Mouse (Mus musculus) embryonic facial prominence, embryonic 12.5 days (tissue): Measurements from ENCODE around the gene Fkrp. TPM values are rescaled to one million over a fixed set of nuclear protein-coding genes. Genes with fewer than 3 reads are reported as not detected.

Experiments used
- ATAC-seq: fragments of 200-750 bp; cut with Nextera tagmentation; 2 replicates; pipeline ENCODE4 v1.8.0; 2017; ENCODE audit not compliant: insufficient number of reproducible peaks, insufficient read depth, low FRiP score, low TSS enrichment
- H3K27ac ChIP-seq: fragments of 300-500 bp; sonication (generic); 2 replicates; pipeline ENCODE4 v1.5.1; 2016; ENCODE audit warnings: mild to moderate bottlenecking
- H3K27me3 ChIP-seq: fragments of 300-500 bp; sonication (generic); 2 replicates; pipeline ENCODE4 v1.6.1; 2016; ENCODE audit warnings: mild to moderate bottlenecking, moderate library complexity
- H3K36me3 ChIP-seq: fragments of 300-500 bp; sonication (generic); 2 replicates; pipeline ENCODE4 v1.6.1; 2016; ENCODE audit warnings: mild to moderate bottlenecking
- H3K4me1 ChIP-seq: fragments of 300-500 bp; sonication (generic); 2 replicates; pipeline ENCODE4 v1.6.1; 2016
- H3K4me2 ChIP-seq: fragments of 300-500 bp; sonication (generic); replicated peaks from 2 replicates; pipeline ENCODE4 v1.6.1; 2016; ENCODE audit warnings: mild to moderate bottlenecking, moderate library complexity
- H3K4me3 ChIP-seq: fragments of 300-500 bp; sonication (generic); 2 replicates; pipeline ENCODE4 v1.5.1; 2016; ENCODE audit warnings: mild to moderate bottlenecking
- H3K9ac ChIP-seq: fragments of 300-500 bp; sonication (generic); 2 replicates; pipeline ENCODE4 v1.6.1; 2016; ENCODE audit warnings: mild to moderate bottlenecking, moderate library complexity
- H3K9me3 ChIP-seq: fragments of 300-500 bp; sonication (generic); 2 replicates; pipeline ENCODE4 v1.6.1; 2016; ENCODE audit warnings: mild to moderate bottlenecking, moderate library complexity
- WGBS: fragments of 180-500 bp; shearing (Covaris S2); methylation state at CpG from one replicate; pipeline ENCODE4 v1.1.7; 2016; 5-methylcytosine and 5-hydroxymethylcytosine counted together
- polyA plus RNA-seq: library from polyadenylated mRNA; unstranded; fragments of >200 nt; fragmentation: Nextera tagmentation; extraction: Ambion mirVana; gene quantifications from 2 replicates; pipeline ENCODE4 v1.2.1, GENCODE M21; 2016

Fkrp gene
- polyA plus RNA-seq, 1 experiment from 2014 or later = 31.4 TPM

DNA sequence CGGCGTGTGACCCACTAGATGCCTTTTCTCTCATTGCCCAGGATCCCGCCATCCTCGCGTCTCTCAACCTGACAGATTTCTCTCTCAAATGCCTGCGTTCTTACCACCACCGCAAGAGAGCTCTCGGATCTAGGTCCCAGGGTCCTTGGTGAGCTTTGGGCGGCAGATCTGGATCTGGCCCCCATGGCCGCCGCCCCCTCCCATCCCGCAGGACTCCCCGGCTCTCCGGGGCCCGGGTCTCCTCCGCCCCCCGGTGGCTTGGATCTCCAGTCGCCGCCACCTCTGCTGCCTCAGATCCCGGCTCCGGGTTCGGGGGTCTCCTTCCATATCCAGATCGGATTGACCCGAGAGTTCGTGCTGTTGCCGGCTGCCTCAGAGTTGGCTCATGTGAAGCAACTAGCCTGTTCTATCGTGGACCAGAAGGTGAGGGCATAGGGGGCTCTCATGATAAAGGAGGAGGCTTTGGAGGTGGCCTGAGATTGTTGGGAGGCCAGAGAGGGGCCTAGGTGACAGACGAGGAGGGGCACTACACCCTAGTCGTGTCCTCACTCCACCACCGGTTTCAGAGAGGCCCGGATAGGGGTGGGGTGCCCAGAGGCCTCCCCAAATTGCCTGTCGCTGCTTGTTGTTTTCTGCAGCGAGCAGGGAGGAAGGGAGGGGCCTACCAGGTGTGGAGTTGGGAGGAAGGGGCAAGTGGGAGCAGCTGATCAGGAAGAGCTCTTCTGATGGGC is 27.1 kb upstream of the Fkrp start:
- H3K36me3 ChIP-seq = peaks cover 29% of the 10 kb centered on the region
- ATAC-seq = no peak
- peak overlapping the region; percentile 89 for H3K27ac ChIP-seq
- no peaks in the 10 kb centered on the region for H3K27me3 ChIP-seq
- peak overlapping the region; percentile 81 for H3K9ac ChIP-seq
- H3K9me3 ChIP-seq = no peaks in the 10 kb centered on the region
- H3K4me2 ChIP-seq = peak overlapping the region; percentile 98
- 1% methylated on average over 33 of the region's 33 CpGs for WGBS
- peak overlapping the region; percentile 63 for H3K4me3 ChIP-seq
- peaks cover 23% of the 10 kb centered on the region for H3K4me1 ChIP-seq

DNA sequence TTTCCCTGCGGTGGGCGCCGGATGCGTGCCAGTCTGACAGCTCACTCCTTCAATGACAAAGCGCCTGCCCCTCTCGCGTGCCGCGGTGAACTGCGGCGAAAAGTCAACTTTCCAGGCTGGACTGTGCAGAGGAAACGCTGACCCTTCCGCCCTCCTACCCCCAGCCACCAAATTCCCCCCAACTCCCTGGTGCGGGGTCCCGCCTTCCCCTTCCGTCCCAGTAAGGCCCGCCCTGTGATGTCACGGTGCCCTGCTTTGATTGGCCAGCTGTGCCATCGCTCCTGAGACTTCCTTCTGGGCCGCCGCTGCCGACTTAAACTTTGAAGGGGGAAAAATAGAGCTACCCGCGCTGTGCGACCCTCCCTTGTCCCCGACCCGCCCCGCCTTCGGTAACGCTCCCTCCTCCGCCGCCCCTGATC is 26.1 kb upstream of the Fkrp start, which contains the start of gene Prkd2:
Prkd2 (plus strand) TSS at position 258 of the 419 bp plus-strand sequence.
- peak within 1 kb of the TSS; percentile 98 for H3K4me2 ChIP-seq
- H3K27me3 ChIP-seq = no peaks in the 10 kb centered on the region
- H3K27ac ChIP-seq = peak within 1 kb of the TSS; percentile 89
- H3K9ac ChIP-seq = peak within 1 kb of the TSS; percentile 81
- H3K4me1 ChIP-seq = peaks cover 23% of the 10 kb centered on the region
- peak; percentile 69 for ATAC-seq
- WGBS = under 1% methylated on average over 27 of the region's 32 CpGs
- H3K9me3 ChIP-seq = no peaks in the 10 kb centered on the region
- H3K4me3 ChIP-seq = peak within 1 kb of the TSS; percentile 63
- peaks cover 38% of the 10 kb centered on the region for H3K36me3 ChIP-seq

DNA sequence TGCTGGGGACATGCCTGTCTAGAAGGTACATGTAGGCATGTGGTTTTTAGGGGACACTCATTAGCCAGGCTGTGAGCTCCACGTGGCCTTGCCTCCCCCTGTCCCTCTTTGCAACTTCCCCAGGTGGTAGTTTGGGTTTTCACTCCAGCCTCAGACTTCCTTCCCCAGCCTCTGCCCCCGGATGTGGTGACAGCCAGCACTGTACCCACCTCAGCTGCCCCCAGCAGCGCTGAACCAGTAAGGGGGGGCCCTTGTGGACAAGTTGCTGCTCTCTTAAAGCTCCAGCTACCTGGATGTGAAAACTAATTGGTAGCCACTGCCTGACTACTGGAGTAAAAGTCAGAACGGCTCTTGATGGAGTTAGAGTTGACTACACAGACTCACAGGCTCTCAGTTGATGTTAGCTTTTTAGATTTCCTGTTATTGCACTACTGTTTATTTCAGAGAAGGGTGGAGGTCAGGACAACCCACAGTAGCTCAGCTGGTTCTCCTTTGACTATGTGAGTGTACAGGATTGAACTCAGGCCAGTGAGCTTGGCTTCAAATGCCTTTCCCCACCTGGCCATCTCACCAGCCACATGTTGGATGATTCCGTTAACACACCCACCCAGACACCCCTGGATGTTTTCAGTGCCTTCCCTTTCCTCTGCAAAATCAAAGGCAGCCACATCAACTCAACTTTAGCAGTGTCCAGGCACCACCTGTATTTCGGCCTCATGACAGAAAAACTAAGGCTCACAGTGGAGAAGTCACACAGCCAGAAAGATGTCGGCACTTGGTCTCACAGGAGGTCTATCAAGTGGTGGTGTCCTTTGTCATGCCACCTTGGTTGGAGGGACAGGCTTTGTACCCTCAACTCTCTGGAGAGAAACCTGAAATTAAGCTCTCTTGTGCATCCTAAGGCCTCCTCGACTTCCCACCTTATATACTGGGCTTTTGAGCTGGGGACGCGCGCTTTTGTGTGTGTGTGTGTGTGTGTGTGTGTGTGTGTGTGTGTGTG is 25.3 kb upstream of the Fkrp start:
- peak overlapping the region; percentile 81 for H3K9ac ChIP-seq
- 43% methylated on average over 11 of the region's 11 CpGs for WGBS
- peak overlapping the region; percentile 98 for H3K4me2 ChIP-seq
- H3K4me3 ChIP-seq = peak overlapping the region; percentile 63
- peak overlapping the region; percentile 89 for H3K27ac ChIP-seq
- H3K9me3 ChIP-seq = no peaks in the 10 kb centered on the region
- H3K4me1 ChIP-seq = peaks cover 23% of the 10 kb centered on the region
- no peaks in the 10 kb centered on the region for H3K27me3 ChIP-seq
- H3K36me3 ChIP-seq = peaks cover 46% of the 10 kb centered on the region
- no peak for ATAC-seq

DNA sequence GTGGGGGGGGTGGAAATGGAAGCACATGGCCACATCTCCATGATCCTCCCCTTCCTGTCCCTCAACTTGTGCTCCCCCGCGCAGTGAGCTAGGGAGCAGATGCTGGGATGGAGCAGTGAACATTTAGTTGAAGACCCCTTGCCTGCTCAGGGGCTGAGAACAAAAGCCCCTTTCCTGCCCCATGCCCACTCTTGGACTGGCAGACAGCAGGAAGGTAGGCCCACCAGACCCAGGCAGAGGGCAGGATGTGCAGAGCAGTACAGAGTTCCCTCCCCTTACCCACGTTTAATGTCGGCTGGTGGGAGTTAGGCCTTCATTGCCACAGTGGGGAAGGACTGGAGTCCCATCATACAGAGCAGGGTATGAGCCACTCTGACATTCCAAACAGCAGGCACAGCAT is 24.5 kb upstream of the Fkrp start:
- H3K27ac ChIP-seq = peak overlapping the region; percentile 89; the same call in 1 of the 2 replicates
- no peaks in the 10 kb centered on the region for H3K9me3 ChIP-seq
- H3K4me2 ChIP-seq = no peak overlapping the region
- ATAC-seq = no peak
- peaks cover 23% of the 10 kb centered on the region for H3K4me1 ChIP-seq
- WGBS = 74% methylated on average over 4 of the region's 4 CpGs
- no peaks in the 10 kb centered on the region for H3K27me3 ChIP-seq
- peaks cover 50% of the 10 kb centered on the region for H3K36me3 ChIP-seq
- no peak overlapping the region for H3K9ac ChIP-seq
- no peak overlapping the region for H3K4me3 ChIP-seq

DNA sequence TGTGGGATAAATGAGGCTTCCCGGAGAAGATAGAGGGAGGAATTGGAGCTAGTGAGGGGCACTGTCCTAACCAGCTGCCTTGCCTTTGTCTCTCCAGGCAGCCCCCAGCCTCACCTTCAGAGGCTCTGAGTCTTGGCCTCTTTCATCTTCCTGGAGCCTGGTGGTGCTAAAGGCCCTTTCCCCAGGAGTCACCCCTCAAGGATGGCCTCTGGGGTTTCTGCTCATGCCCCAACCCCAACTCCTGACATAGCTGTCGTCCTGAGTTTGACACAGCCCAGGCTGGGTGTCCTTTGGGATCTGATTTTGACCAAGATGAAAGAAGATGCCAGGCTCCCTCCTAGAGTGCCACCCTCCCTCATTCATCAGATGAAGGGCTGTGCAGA is 23.6 kb upstream of the Fkrp start:
- 92% methylated on average over 2 of the region's 2 CpGs for WGBS
- H3K36me3 ChIP-seq = peaks cover 53% of the 10 kb centered on the region

DNA sequence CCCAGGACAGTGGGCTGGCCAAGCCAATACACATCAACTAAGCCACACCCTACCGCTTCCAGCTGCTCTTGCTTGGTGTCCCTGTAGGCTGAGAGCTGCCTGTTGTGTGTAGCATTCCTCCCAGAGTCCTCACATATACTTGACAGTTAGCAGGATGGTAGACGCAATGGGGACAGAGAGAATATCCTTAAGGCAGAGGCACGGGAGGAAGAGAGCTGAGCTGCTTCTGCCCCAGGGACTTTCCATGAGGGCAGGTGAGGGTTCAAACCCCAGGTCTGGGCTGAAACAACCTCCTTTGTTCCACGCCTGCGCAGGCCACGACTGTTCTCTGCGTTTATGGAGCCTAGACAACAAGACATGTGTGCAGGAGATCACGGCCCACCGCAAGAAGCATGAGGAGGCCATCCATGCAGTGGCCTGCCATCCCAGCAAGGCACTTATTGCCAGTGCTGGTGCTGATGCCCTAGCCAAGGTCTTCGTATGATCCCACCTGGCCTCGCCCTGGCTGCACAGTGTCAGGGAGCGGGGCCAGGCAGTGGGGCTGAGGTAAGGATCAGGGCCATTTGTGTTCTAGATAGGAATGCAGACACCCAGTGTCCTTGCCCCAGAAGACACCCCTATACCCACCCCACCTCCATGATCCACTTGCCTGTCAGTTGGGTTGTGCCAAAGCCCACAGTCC is 23.0 kb upstream of the Fkrp start:
- no peaks in the 10 kb centered on the region for H3K9me3 ChIP-seq
- peaks cover 59% of the 10 kb centered on the region for H3K36me3 ChIP-seq
- H3K4me1 ChIP-seq = peaks cover 9% of the 10 kb centered on the region
- ATAC-seq = no peak
- H3K4me3 ChIP-seq = no peak overlapping the region
- H3K9ac ChIP-seq = no peak overlapping the region
- no peak overlapping the region for H3K4me2 ChIP-seq
- H3K27ac ChIP-seq = no peak overlapping the region
- 88% methylated on average over 12 of the region's 12 CpGs for WGBS
- no peaks in the 10 kb centered on the region for H3K27me3 ChIP-seq

More for the DNA sequence above, 23.6 kb upstream of the Fkrp start:
- no peak overlapping the region for H3K9ac ChIP-seq
- H3K27ac ChIP-seq = no peak overlapping the region
- no peaks in the 10 kb centered on the region for H3K9me3 ChIP-seq
- no peaks in the 10 kb centered on the region for H3K27me3 ChIP-seq
- peaks cover 15% of the 10 kb centered on the region for H3K4me1 ChIP-seq
- no peak for ATAC-seq
- H3K4me2 ChIP-seq = no peak overlapping the region
- no peak overlapping the region for H3K4me3 ChIP-seq

DNA sequence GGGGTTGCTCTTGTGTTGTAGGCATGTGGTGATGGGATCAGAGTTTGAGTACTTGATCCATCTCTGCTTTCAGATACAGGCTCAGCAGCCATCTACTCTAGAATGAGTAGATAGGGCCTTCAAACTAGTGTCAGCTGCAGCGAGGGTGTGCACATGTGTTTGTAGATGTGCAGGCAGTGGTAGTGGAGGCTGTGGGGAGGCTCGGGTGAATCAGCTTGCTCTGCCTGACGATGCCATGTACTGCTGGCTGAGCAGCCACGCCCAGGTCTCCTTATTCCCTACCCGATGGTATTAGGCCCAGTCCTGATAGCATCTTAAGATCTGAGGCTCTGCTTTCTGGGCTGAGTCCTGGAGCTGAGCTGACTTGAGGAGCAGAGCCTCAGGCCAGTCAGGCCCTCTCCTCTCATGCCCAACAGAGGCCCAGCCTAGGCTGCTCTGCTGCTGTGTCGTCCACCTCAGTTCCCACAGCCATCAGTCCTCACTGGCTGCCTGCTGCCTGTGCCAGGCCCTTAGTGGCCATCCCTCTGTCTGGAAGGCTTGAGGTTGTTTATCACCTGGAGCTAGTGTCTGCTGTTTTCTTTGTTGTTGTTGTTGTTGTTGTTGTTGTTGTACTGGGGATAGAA is 22.4 kb upstream of the Fkrp start:
- H3K4me1 ChIP-seq = peaks cover 3% of the 10 kb centered on the region
- no peak overlapping the region for H3K4me3 ChIP-seq
- H3K9me3 ChIP-seq = no peaks in the 10 kb centered on the region
- no peak overlapping the region for H3K9ac ChIP-seq
- no peak for ATAC-seq
- no peak overlapping the region for H3K27ac ChIP-seq
- 83% methylated on average over 6 of the region's 6 CpGs for WGBS
- H3K36me3 ChIP-seq = peaks cover 65% of the 10 kb centered on the region
- H3K27me3 ChIP-seq = no peaks in the 10 kb centered on the region
- H3K4me2 ChIP-seq = no peak overlapping the region

DNA sequence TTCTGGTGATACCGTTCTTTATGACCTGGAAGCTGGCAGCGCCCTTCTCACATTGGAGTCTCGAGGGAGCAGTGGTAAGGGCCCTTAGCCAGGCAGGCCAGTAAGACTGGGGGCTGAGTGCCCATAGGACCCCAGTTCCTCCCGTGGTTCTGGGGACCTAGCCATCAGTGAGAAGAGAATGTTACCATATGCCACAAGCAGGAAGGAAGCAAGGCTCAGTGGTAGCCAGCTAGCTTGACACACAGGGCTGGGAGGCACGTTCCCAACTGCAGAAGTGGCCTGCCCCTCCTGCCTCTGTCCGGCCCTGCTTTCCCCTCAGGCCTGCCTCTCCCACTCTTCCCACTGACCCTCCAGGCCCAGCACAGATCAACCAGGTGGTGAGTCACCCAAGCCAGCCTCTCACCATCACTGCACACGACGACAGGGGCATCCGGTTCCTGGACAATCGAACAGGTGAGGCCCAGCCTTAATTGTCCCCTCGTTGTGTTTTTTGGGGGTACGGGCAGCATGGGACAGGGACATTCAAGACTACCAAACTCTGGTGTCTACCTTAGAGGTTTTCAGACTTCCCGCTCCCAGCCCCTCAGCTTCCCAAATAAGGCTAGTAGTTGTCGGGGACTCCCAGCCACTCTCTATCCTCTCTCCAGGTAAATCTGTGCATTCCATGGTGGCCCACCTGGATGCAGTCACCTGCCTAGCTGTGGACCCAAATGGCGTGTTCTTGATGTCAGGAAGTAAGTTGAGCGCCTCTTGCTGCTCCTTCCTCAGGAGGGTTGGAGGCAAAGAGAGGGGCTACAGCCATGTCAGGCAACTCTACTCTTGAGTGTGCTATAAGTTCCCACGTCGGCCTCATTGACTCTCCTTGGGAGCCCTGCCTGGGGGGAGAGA is 21.6 kb upstream of the Fkrp start:
- no peak for ATAC-seq
- Histone ChIP-seq H3K4me1 (no peaks in the 10 kb centered on the region), H3K4me3 (no peak overlapping the region), H3K36me3 (peaks cover 73% of the 10 kb centered on the region), H3K27me3 (no peaks in the 10 kb centered on the region), H3K9me3 (no peaks in the 10 kb centered on the region), H3K27ac (no peak overlapping the region), H3K9ac (no peak overlapping the region), H3K4me2 (no peak overlapping the region)
- 92% methylated on average over 18 of the region's 18 CpGs for WGBS

DNA sequence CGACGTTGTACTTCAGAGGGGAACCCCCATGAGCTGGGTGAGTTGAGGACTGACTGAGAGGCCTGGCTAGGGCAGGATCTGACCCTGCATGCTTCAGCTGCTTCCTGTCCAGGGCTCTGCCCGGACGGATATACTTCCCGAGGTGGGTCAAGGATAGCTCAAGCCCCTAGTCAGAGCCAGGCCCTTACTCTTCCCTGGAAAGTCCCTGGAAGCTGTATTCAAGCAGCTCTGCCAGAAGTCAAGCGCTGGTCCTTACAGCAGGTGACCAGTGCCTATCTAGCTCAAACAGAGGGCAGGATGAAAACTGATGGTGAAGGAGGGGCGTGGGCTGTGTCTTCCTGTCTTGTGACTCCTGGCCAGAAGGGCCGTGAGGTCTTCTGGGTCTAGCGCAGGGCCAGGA is 13.9 kb upstream of the Fkrp start:
- H3K4me3 ChIP-seq = no peak overlapping the region
- no peak for ATAC-seq
- 82% methylated on average over 9 of the region's 9 CpGs for WGBS

DNA sequence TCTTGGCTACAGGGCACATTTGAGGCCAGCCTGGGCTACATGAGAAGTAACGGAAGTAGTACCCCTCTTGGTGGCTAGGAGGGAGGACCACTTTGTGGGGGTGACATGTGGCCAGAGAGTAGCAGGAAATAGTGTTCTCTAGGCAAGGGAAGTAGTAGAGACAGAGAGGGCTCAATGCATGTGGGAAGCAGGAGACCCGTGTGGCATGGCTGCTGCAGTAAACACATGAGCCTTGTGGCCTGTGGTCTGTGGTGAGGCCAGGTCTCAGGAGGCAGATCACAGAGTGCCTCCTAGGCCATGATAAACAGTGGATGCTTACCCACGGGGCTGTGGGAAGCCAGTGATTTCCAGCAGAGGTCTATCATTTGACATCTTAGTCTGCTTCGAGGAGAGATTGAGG is 10.7 kb upstream of the Fkrp start:
- peaks cover 92% of the 10 kb centered on the region for H3K36me3 ChIP-seq
- 77% methylated on average over 4 of the region's 4 CpGs for WGBS

More for the DNA sequence above, 13.9 kb upstream of the Fkrp start:
- H3K4me2 ChIP-seq = no peak overlapping the region
- H3K27me3 ChIP-seq = no peaks in the 10 kb centered on the region
- 0 out of 2 replicates have a peak, but pooled peaks cover 3% of the 10 kb centered on the region for H3K4me1 ChIP-seq
- peaks cover 96% of the 10 kb centered on the region for H3K36me3 ChIP-seq
- H3K9me3 ChIP-seq = no peaks in the 10 kb centered on the region
- no peak overlapping the region for H3K27ac ChIP-seq
- no peak overlapping the region for H3K9ac ChIP-seq

More for the DNA sequence above, 10.7 kb upstream of the Fkrp start:
- H3K4me2 ChIP-seq = no peak overlapping the region
- H3K4me1 ChIP-seq = 0 out of 2 replicates have a peak, but pooled peaks cover 3% of the 10 kb centered on the region
- H3K9me3 ChIP-seq = no peaks in the 10 kb centered on the region
- H3K9ac ChIP-seq = no peak overlapping the region
- no peak for ATAC-seq
- no peaks in the 10 kb centered on the region for H3K27me3 ChIP-seq
- no peak overlapping the region for H3K27ac ChIP-seq
- no peak overlapping the region for H3K4me3 ChIP-seq
